Mouse (Mus musculus) kidney, embryonic 14.5 days (tissue): ENCODE data around the gene Spns3. TPM values are rescaled to one million over a fixed set of nuclear protein-coding genes. Genes with fewer than 3 reads are reported as not detected.

Source experiments
- ATAC-seq: fragments of 200-750 bp; cut with Nextera tagmentation; 2 replicates; pipeline ENCODE4 v1.8.0; 2017; ENCODE audit warnings: moderate number of reproducible peaks, mild to moderate bottlenecking, moderate TSS enrichment, moderate library complexity; ENCODE audit not compliant: low FRiP score, low TSS enrichment
- H3K27ac ChIP-seq: fragments of 300-500 bp; sonication (generic); 2 replicates; pipeline ENCODE4 v1.5.1; 2014; ENCODE audit warnings: low read depth, mild to moderate bottlenecking, low read length, moderate library complexity, mixed read lengths
- H3K27me3 ChIP-seq: fragments of 300-500 bp; sonication (generic); 2 replicates; pipeline ENCODE4 v1.6.1; 2014; ENCODE audit warnings: mild to moderate bottlenecking, low read length; ENCODE audit not compliant: control insufficient read depth, insufficient read depth
- H3K36me3 ChIP-seq: fragments of 300-500 bp; sonication (generic); 2 replicates; pipeline ENCODE4 v1.6.1; 2014; ENCODE audit warnings: low read length, mixed read lengths; ENCODE audit not compliant: control insufficient read depth, insufficient read depth
- H3K4me1 ChIP-seq: fragments of 300-500 bp; sonication (generic); 2 replicates; pipeline ENCODE4 v1.6.1; 2014; ENCODE audit warnings: low read length, mixed read lengths; ENCODE audit not compliant: control insufficient read depth, insufficient read depth
- H3K4me2 ChIP-seq: fragments of 300-500 bp; sonication (generic); replicated peaks from 2 replicates; pipeline ENCODE4 v1.6.1; 2014; ENCODE audit warnings: low read depth, mild to moderate bottlenecking, low read length
- H3K4me3 ChIP-seq: fragments of 300-500 bp; sonication (generic); 2 replicates; pipeline ENCODE4 v1.5.1; 2014; ENCODE audit warnings: mild to moderate bottlenecking, low read length
- H3K9ac ChIP-seq: fragments of 300-500 bp; sonication (generic); 2 replicates; pipeline ENCODE4 v1.6.1; 2014; ENCODE audit warnings: low read depth, mild to moderate bottlenecking, low read length, moderate library complexity
- H3K9me3 ChIP-seq: fragments of 300-500 bp; sonication (generic); 2 replicates; pipeline ENCODE4 v1.6.1; 2016; ENCODE audit warnings: low read length; ENCODE audit not compliant: control insufficient read depth
- WGBS: fragments of 180-500 bp; shearing (Covaris S2); extraction: QIAGEN DNeasy Blood & Tissue Kit; methylation state at CpG from one replicate; pipeline ENCODE4 v1.1.7; 2014; 5-methylcytosine and 5-hydroxymethylcytosine counted together
- polyA plus RNA-seq: library from polyadenylated mRNA; unstranded; fragments of >200 nt; fragmentation: Nextera tagmentation; extraction: Ambion mirVana; gene quantifications from 2 replicates; pipeline ENCODE4 v1.2.1, GENCODE M21; 2014

The Spns3 gene
- polyA plus RNA-seq, 1 experiment from 2014 or later: 0.20 TPM

DNA sequence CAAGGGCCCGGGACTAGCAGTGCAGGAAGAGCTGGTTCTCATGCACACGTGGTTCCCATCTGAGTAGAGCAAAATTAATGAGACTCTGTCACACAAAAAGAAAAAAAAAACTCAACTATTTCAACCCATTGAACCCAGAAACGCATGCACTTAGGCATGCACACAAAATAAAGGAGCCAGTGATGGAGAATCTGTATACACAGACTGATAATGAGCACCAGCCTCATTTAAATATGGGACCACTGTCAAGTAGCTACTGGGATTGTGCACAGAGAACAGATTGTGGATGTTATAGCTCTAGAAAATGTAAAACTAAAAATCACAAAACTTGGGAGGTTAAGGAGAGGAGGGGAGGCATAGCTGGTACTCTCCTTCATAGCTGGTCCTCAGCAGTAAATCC lies 35.3 kb downstream of the Spns3 start:
- no peaks in the 10 kb centered on the region for H3K27me3 ChIP-seq
- no peak overlapping the region for H3K9ac ChIP-seq
- H3K4me3 ChIP-seq: no peak overlapping the region
- no peak overlapping the region for H3K27ac ChIP-seq
- H3K4me2 ChIP-seq: no peak overlapping the region
- H3K36me3 ChIP-seq: no peaks in the 10 kb centered on the region
- H3K9me3 ChIP-seq: no peaks in the 10 kb centered on the region
- WGBS: 75% methylated on average over 3 of the region's 3 CpGs
- H3K4me1 ChIP-seq: no peaks in the 10 kb centered on the region
- no peak for ATAC-seq

DNA sequence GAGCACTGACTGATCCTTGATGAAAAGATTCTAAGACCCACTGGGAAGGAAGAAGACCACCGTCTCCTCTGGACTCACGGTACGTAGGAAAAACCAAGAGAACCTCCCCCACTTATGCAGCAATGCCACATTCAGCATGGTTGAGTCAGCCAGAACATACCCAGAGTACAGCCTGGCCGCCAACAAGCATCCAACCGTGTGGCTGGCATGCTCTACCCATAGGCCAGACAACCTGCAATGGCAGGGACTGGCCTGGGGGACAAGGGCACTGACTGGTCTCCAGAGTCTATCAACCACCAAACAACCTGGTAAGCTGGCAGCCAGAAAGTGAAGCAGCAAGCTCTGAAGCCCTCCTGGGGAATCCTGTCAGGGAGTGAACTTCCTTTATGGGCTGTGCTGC lies 41.7 kb downstream of the Spns3 start:
- no peak overlapping the region for H3K9ac ChIP-seq
- no peak for ATAC-seq
- H3K4me1 ChIP-seq: 0 out of 2 replicates have a peak, but pooled peaks cover 3% of the 10 kb centered on the region
- H3K4me2 ChIP-seq: no peak overlapping the region
- 92% methylated on average over 5 of the region's 5 CpGs for WGBS
- no peak overlapping the region for H3K4me3 ChIP-seq
- no peaks in the 10 kb centered on the region for H3K9me3 ChIP-seq
- peaks cover 2% of the 10 kb centered on the region; the same call in 1 of the 2 replicates for H3K27me3 ChIP-seq
- H3K36me3 ChIP-seq: no peaks in the 10 kb centered on the region
- no peak overlapping the region for H3K27ac ChIP-seq

DNA sequence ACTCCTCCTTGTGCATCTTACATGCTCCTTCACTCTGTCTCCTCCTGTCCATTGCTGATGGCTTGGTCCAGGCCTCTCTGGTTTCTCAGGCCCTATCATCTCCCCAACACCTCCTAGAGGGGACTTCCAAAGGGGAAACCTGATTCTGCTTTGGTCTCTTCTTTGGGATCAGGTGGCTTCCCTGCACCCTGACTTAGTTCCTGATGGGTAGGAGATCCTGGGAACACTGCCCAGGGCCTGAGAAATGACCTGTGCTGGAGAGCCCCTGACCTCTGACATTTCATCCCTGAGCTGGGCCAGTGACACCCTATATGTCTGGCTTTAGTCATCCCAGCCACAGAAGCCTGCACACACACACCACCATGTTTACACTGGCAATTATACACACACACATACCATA lies 42.7 kb downstream of the Spns3 start:
- Histone ChIP-seq H3K9me3 (no peaks in the 10 kb centered on the region), H3K4me2 (no peak overlapping the region), H3K36me3 (no peaks in the 10 kb centered on the region), H3K4me1 (0 out of 2 replicates have a peak, but pooled peaks cover 10% of the 10 kb centered on the region), H3K27ac (no peak overlapping the region), H3K4me3 (no peak overlapping the region), H3K9ac (no peak overlapping the region), H3K27me3 (peaks cover 2% of the 10 kb centered on the region; the same call in 1 of the 2 replicates)
- ATAC-seq: no peak

DNA sequence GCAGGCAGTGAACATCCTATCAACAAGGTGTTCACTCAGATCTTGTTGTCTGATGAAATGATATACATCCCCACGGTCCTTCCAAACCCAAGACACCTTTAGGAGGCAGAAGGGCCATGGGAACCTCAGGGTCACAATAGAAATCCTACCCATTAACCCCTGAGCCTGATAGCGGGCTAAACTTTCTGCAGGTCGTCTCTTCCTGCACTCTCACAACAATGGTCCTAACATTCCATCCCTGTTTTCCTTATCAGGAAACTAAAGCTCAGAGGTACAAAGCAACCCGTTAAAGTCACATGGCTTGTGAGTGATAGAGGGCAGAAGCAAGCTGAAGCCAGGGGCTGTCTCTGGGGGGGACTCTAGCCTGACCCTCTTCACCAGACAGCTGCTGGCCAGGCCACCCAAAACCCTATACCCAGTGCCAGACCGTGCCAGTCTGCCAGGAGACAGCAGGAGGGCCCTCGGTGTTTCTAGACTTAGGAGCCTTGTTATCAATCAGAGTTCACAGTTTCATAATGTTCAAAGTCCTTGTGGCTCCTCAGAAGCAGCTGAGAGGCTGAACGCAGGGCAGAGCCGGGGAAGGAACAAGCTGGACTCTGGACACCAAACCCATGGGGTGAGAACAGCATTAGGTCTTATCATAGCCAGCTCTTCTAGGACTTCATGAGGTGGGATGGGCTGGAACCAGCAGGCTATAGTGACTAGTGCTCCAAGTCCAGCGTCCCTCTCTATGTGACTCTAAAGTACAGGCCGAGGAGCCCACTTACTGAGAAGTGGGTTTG lies 46.1 kb downstream of the Spns3 start:
- Histone ChIP-seq H3K4me3 (no peak overlapping the region), H3K27me3 (peaks cover 2% of the 10 kb centered on the region; the same call in 1 of the 2 replicates), H3K36me3 (no peaks in the 10 kb centered on the region), H3K4me2 (no peak overlapping the region), H3K27ac (no peak overlapping the region), H3K9ac (no peak overlapping the region), H3K4me1 (peaks cover 22% of the 10 kb centered on the region; the same call in 1 of the 2 replicates), H3K9me3 (no peaks in the 10 kb centered on the region)
- 66% methylated on average over 10 of the region's 10 CpGs for WGBS
- ATAC-seq: no peak; the same call in 1 of the 2 replicates

DNA sequence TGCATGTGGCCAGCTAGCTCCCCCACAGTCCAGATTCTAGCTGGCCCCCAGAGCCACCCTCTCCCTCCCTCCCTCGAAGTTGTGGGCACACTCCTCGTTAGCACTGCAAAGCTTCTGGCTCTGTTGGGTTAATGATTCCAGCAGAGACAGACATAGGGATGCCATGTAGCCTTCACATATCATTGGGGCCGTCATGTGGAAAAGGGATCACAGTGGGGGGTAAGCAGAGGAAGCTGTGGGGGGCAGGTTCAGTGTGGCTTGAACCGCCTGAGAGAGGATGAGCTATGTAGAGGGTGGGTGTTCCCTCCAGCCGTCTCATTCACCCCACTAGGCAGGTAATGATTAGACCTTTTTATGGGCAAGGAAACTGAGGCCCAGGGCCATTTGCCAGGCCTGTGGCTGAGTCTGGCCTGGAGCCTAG lies 46.8 kb downstream of the Spns3 start:
- H3K9ac ChIP-seq: no peak overlapping the region
- 18% methylated on average over 5 of the region's 5 CpGs for WGBS
- peak overlapping the region; percentile 59; the same call in 1 of the 2 replicates for H3K27ac ChIP-seq
- no peak overlapping the region for H3K4me3 ChIP-seq
- peaks cover 22% of the 10 kb centered on the region; the same call in 1 of the 2 replicates for H3K4me1 ChIP-seq
- no peaks in the 10 kb centered on the region for H3K9me3 ChIP-seq
- no peak overlapping the region for H3K4me2 ChIP-seq
- H3K27me3 ChIP-seq: peaks cover 2% of the 10 kb centered on the region; the same call in 1 of the 2 replicates
- peak; percentile 75 for ATAC-seq
- H3K36me3 ChIP-seq: no peaks in the 10 kb centered on the region

DNA sequence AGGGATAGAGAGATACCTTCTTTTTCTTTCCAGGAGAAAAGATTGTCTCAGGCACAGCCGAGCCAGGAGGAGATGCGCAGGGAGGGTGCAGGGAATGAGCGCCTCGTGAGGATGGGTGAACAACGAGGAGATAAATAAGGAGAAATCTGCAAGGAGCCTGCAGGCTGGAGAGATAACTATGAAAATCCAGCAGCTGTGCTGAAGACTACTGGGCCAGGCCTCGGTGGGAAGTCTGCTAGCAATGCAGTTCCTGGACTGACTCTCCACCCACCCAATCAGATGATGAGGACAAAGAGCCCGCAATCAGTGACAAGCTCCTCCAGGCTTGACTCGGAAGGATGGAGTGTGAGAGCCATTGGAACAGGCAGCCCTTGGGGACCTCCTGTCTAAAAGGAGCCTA lies 48.1 kb downstream of the Spns3 start:
- H3K4me2 ChIP-seq: no peak overlapping the region
- no peaks in the 10 kb centered on the region for H3K9me3 ChIP-seq
- H3K4me1 ChIP-seq: peaks cover 22% of the 10 kb centered on the region; the same call in 1 of the 2 replicates
- 21% methylated on average over 8 of the region's 8 CpGs for WGBS
- H3K27ac ChIP-seq: no peak overlapping the region
- no peak overlapping the region for H3K4me3 ChIP-seq
- peaks cover 2% of the 10 kb centered on the region; the same call in 1 of the 2 replicates for H3K27me3 ChIP-seq
- H3K9ac ChIP-seq: no peak overlapping the region
- no peak for ATAC-seq
- no peaks in the 10 kb centered on the region for H3K36me3 ChIP-seq

DNA sequence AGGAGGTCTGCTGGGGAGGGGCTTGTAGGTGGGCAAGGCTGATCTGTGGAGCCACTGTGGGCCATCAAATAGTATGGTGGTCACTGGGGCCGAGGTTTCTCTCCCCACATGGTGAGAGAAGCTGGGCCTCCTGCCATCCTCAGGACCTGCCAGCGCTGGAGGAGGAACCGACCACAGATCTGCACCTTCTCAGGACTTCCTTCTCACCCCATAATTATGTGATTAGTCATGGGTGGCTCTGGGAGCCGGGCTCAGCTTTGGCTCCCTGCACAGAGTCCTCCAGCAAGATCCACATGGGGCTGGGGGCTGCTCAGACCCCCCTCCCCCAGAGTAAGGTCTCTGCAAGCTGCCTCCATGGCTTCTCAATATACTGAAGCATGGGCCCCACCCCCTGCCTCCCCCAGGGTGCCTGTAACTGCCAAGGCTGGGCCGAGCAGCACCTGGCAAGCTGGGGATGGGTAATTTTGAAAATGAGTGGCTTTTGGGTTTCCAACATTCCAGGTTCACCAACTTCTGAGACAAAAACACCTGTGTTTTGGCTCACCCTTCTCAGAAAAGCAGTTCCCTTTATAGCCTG lies 48.8 kb downstream of the Spns3 start:
- ATAC-seq: no peak
- peaks cover 22% of the 10 kb centered on the region; the same call in 1 of the 2 replicates for H3K4me1 ChIP-seq
- WGBS: 27% methylated on average over 5 of the region's 5 CpGs
- H3K9ac ChIP-seq: no peak overlapping the region
- no peaks in the 10 kb centered on the region for H3K36me3 ChIP-seq
- H3K27me3 ChIP-seq: peaks cover 2% of the 10 kb centered on the region; the same call in 1 of the 2 replicates
- H3K4me3 ChIP-seq: no peak overlapping the region
- H3K9me3 ChIP-seq: no peaks in the 10 kb centered on the region
- no peak overlapping the region for H3K27ac ChIP-seq
- H3K4me2 ChIP-seq: no peak overlapping the region

DNA sequence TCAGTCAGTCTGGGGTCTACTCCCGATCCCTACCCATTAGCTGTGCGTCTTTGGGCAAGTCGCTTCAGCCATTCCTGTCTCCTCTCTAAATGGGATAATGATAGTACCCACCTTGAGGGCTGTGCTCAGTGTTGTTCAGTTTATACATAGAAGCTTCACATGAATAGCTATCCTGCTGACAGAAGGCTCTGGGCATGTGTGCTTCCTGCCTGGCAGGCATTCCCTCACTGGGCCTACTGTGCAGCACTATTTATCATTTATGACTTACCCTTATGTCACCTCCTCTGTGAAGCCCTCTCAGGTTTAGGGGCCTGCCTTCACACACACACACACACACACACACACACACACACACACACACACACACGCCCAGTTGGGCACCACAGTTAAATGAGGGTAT lies 50.2 kb downstream of the Spns3 start:
- Histone ChIP-seq H3K27ac (no peak overlapping the region), H3K4me2 (no peak overlapping the region), H3K9ac (no peak overlapping the region), H3K9me3 (no peaks in the 10 kb centered on the region), H3K4me1 (peaks cover 22% of the 10 kb centered on the region; the same call in 1 of the 2 replicates), H3K36me3 (no peaks in the 10 kb centered on the region), H3K4me3 (no peak overlapping the region), H3K27me3 (peaks cover 2% of the 10 kb centered on the region; the same call in 1 of the 2 replicates)
- ATAC-seq: no peak
- whole genome bisulfite sequencing: 91% methylated on average over 4 of the region's 4 CpGs

DNA sequence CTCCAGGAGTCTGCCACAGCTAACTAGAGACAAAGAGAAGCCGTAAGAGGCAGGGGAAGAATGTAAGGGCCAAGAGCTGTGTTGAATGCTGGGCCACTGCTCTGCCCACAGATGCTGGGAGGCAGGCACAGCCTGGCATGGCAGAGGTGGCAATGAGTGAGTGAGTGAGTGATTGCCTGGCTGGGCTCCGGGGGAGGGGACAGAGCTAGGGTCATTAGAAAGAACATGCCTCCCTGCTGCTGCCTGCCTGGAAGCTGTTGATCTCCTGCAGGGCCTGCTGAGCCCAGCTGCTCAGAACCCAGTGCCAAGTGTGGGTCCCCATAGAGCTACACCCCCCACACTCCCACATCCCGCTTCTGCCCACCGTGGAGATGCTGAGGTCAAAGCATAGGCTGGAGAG lies 52.9 kb downstream of the Spns3 start:
- H3K9ac ChIP-seq: no peak overlapping the region
- no peak overlapping the region for H3K4me3 ChIP-seq
- H3K27ac ChIP-seq: no peak overlapping the region
- no peaks in the 10 kb centered on the region for H3K36me3 ChIP-seq
- peaks cover 10% of the 10 kb centered on the region; the same call in 1 of the 2 replicates for H3K4me1 ChIP-seq
- no peak overlapping the region for H3K4me2 ChIP-seq
- H3K9me3 ChIP-seq: no peaks in the 10 kb centered on the region
- 27% methylated on average over 4 of the region's 4 CpGs for WGBS
- ATAC-seq: no peak
- H3K27me3 ChIP-seq: no peaks in the 10 kb centered on the region
